Mouse (Mus musculus): ENCODE measurements around the gene Tram2. TPM values are rescaled to one million over a fixed set of nuclear protein-coding genes. Genes with fewer than 3 reads are reported as not detected.
A peak's percentile ranks its signal among the peaks of the same experiment; 100 is the strongest.

The Tram2 gene
- polyA plus RNA-seq, 1 experiment from 2014 or later = 9.1 TPM

DNA sequence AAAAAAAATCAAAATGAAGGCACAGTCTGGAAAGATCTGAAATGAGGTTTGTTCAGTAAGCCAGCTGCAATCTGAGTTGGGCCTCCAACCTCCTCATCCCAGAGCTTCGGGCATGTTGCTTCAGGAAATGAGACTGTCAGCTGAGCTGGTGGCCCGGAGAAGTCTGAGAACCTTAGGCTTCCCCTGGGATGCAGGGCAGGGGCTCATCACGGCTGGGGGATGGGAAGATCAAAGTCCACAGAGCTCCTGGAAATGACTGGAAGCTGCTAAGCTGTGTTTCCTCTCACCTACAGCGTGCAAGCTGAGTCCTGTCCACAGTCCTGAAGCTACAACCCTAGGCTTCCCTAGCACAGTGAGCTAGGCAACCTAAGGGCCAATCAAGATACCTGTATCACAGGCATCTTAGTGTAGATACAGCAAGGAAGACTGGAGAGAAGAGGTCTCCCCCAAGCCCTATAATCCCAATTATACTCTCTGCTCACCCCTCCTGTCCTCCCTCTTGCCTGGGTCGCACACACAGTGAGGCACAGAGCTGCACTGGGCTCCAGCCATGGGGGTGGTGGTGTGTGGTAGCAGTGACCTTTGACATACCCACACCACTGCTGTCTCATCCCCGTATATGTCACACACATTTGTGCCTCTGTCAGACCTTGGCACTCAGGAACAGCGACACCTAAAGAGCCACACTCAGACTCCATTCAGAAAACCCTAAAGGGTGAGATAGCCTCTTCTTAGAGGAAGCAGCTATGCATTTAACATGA lies 70.9 kb downstream of the Tram2 start:
- H3K36me3 ChIP-seq = peaks cover 78% of the 10 kb centered on the region
- H3K4me2 ChIP-seq = no peak overlapping the region
- H3K9me3 ChIP-seq = no peaks in the 10 kb centered on the region
- 67% methylated on average over 7 of the region's 7 CpGs for WGBS
- no peak overlapping the region for H3K9ac ChIP-seq
- ATAC-seq (ENCODE audit: insufficient number of reproducible peaks, insufficient read depth, low FRiP score, low TSS enrichment, low read depth) = no peak
- peaks cover 14% of the 10 kb centered on the region; the same call in 1 of the 2 replicates for H3K4me1 ChIP-seq
- H3K4me3 ChIP-seq = no peak overlapping the region
- no peak overlapping the region for H3K27ac ChIP-seq
- H3K27me3 ChIP-seq = no peaks in the 10 kb centered on the region

DNA sequence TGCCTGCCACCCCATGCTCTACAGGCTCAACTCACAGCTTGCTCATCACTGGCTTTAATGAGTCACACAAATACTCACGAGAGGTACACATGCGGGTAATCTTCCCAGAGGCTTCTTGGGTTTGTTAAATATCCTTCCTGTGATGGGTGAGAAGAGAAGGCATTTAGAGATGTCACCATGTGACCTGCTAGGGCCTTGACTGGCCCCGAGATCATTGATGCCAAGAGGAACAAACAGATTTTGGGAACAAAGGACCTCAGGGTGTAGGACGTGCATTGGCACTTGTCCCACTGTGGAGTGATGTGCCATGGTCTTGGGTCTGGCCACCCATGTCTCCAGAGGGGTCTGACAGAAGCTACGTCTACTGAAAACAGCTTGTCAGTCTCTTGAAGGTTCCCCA lies 72.3 kb downstream of the Tram2 start:
- H3K4me2 ChIP-seq = no peak overlapping the region
- no peak for ATAC-seq (ENCODE audit: insufficient number of reproducible peaks, insufficient read depth, low FRiP score, low TSS enrichment, low read depth)
- WGBS = 87% methylated on average over 5 of the region's 5 CpGs
- no peak overlapping the region for H3K27ac ChIP-seq
- peaks cover 76% of the 10 kb centered on the region for H3K36me3 ChIP-seq
- no peaks in the 10 kb centered on the region for H3K9me3 ChIP-seq
- peaks cover 13% of the 10 kb centered on the region; the same call in 1 of the 2 replicates for H3K4me1 ChIP-seq
- H3K4me3 ChIP-seq = no peak overlapping the region
- no peaks in the 10 kb centered on the region for H3K27me3 ChIP-seq
- no peak overlapping the region for H3K9ac ChIP-seq

DNA sequence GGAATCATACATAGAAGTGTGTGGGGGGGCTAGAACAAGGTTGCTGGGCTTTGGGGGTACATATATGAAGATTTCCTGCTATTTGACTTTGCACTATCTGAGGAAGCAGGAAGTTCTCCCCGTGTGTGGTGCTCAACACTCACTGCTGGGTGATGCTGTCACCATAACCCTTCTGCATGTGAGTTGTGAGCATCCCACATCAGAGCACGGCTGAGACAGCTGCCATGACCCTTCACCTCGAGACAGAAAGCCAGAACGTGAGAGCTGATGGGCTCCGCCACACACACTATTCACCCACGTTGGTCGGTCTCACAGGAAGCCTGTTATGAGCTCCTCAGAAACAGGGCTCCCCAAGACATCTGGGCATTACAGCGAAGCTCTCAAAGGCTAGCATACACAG lies 74.4 kb downstream of the Tram2 start:
- H3K4me1 ChIP-seq = no peaks in the 10 kb centered on the region
- 89% methylated on average over 8 of the region's 8 CpGs for WGBS
- no peak overlapping the region for H3K27ac ChIP-seq
- peaks cover 78% of the 10 kb centered on the region for H3K36me3 ChIP-seq
- no peaks in the 10 kb centered on the region for H3K27me3 ChIP-seq
- H3K9ac ChIP-seq = no peak overlapping the region
- ATAC-seq (ENCODE audit: insufficient number of reproducible peaks, insufficient read depth, low FRiP score, low TSS enrichment, low read depth) = no peak
- no peak overlapping the region for H3K4me3 ChIP-seq
- no peak overlapping the region for H3K4me2 ChIP-seq
- H3K9me3 ChIP-seq = no peaks in the 10 kb centered on the region

DNA sequence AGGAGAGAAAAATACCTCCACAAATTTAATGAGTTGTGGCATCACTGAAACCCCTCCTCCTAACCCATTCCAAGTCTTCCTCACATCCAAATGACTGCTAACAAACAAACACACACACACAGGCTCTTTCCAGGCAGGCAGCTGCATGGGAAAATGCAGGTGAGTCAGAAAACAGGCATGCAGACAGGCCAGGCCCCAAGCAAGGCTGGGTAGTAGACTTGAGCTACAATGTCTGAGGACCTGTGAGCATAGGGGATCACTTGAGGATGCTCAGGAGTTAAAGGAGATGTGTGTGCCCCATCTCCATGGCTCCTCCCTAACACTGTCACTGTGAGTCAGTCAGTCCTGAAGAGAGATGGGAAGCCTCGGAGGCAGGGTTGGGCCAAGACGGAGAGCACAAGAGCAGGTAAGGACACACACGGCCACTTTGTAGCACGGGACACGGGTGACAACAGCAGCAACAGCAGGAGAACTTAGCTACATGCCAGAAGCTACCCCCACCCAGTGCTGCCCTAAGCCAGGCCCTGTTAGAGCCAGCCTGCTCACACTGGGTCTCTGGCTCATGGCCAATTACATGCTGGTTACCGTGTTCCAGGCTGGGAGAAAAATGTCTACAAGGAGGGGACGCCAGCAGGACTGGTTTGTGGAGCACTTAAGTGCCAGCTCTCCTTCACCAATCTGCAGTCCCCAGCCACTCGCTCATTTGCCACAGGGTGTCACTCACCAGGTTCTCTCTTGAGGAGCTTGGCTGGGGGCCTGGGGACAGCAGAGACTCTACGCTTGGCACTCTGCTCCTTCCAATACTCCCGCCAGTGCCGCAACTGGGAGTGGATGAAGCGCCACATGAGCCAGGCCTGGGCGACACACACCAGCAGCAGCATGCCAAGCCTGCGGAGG lies 76.5 kb downstream of the Tram2 start:
- peaks cover 81% of the 10 kb centered on the region for H3K36me3 ChIP-seq
- WGBS = 89% methylated on average over 14 of the region's 14 CpGs
- H3K4me2 ChIP-seq = no peak overlapping the region
- H3K4me3 ChIP-seq = no peak overlapping the region
- no peak for ATAC-seq (ENCODE audit: insufficient number of reproducible peaks, insufficient read depth, low FRiP score, low TSS enrichment, low read depth)
- no peak overlapping the region for H3K27ac ChIP-seq
- H3K27me3 ChIP-seq = no peaks in the 10 kb centered on the region
- H3K9ac ChIP-seq = peak overlapping the region; percentile 36; the same call in 1 of the 2 replicates
- peaks cover 5% of the 10 kb centered on the region for H3K4me1 ChIP-seq
- H3K9me3 ChIP-seq = no peaks in the 10 kb centered on the region

DNA sequence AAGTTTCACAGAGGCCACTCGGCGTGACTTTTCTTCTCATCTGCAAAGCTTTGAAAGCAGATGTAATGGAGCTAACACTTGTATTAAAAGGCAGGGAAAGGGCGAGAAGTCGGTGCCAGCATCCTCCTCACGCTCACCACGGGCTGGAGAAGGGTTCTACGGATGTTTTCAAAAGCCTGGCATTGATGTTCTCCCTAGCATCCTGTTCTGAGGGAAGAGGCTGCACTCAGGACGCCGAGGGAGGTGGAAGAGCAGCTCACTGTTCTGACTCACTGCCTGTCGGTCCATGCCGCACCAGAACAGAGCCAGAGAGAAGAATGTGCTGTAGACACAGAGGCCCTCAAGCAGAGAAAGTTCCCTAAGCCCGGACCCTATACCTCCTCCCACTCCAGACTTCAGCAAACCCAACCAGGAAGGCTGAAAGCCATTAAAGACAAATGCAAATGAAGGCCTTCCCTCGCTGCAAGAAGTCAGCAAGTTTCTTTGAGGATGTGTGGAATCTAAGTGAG lies 81.1 kb downstream of the Tram2 start:
- ATAC-seq (ENCODE audit: insufficient number of reproducible peaks, insufficient read depth, low FRiP score, low TSS enrichment, low read depth) = no peak
- H3K9me3 ChIP-seq = no peaks in the 10 kb centered on the region
- H3K4me2 ChIP-seq = no peak overlapping the region
- no peak overlapping the region for H3K9ac ChIP-seq
- H3K27ac ChIP-seq = peak overlapping the region; percentile 75
- H3K27me3 ChIP-seq = no peaks in the 10 kb centered on the region
- H3K4me3 ChIP-seq = no peak overlapping the region
- WGBS = 47% methylated on average over 13 of the region's 13 CpGs
- H3K36me3 ChIP-seq = peaks cover 42% of the 10 kb centered on the region
- peaks cover 24% of the 10 kb centered on the region for H3K4me1 ChIP-seq

DNA sequence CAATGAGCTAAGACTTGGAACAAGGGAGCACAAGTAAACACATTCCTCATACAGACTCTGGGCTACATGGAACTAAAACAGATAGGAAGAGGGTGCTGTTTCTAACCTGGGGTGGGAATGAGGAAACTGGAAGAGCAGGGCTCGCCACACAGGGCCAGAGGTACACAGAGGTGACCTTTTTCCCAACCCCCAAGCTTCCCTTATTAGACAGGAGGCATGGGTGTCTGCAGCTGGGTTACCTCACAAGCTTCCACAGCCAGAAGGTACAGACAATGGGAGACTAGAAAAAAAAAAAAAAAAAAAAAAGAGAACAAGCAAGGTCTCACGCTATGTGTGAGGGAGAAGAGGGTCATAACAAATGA lies 81.7 kb downstream of the Tram2 start:
- Histone ChIP-seq H3K9me3 (no peaks in the 10 kb centered on the region), H3K36me3 (peaks cover 36% of the 10 kb centered on the region), H3K4me3 (no peak overlapping the region), H3K9ac (no peak overlapping the region), H3K27ac (no peak overlapping the region), H3K4me1 (peaks cover 24% of the 10 kb centered on the region), H3K4me2 (no peak overlapping the region), H3K27me3 (no peaks in the 10 kb centered on the region)
- ATAC-seq (ENCODE audit: insufficient number of reproducible peaks, insufficient read depth, low FRiP score, low TSS enrichment, low read depth) = no peak
- 70% methylated on average over 2 of the region's 2 CpGs for WGBS

DNA sequence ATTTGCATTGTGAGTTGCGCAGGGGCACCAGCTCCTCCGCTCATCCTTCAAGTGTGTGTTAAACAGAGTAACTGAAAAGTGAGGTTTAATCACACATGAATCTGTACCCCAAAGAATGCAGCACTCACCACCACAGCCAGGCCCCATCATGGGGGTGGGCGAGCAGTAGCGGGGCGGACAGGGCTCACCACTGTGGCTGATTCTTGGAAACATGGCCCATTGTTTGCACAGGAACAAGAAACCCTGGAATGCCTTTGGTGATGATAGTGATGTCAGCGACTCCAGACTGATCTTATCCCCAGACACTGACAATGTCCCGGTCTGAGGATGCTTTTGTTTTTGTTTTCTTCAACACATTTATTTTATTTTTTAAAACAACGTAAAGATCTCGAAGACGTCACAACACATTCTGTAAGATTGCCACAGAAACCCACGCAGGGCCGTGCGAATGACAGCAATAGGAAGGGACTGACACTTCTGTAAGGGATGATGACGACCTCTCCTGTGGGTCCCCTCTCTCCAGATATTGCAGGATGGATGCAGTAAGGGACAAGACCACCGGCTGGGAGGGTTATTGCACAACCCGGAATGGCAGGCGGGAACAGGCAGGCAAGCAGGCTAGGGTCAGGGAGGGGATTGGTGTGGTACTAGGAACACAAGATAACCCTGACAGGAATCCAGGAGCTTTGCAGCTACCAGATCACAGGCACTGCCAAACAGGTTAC lies 82.3 kb downstream of the Tram2 start:
- ATAC-seq (ENCODE audit: insufficient number of reproducible peaks, insufficient read depth, low FRiP score, low TSS enrichment, low read depth) = no peak
- H3K27ac ChIP-seq = no peak overlapping the region
- WGBS = 61% methylated on average over 17 of the region's 17 CpGs

DNA sequence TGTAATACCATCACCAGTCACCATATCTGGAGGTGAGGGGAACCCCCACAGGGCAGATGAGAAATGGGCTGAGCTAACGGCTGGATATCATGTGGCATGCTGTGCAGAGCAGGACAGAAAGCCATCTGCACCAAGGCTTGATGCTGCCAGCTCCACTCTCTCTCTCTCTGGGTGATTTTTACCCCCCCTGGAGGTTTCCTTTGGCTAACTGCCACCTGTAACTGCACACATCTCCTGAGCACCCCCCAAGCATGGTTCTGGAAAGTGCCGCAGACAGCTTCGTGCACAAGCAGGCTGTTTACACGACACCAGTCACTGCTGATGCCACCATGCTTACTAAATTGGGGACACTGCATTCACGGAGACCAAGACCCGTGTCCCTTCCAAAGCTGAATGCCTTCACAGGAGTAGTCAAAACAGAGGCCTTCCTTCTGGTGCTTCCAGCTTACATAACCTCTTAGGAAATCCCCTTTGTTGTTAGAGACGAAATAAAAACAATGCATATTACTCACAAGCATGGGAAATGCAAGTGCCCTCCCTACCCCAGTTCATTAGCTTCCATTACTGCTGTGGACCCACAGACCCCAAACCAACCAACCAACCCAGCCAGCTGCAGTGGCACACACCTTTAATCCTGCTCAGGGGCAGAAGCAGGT lies 83.6 kb downstream of the Tram2 start:
- peaks cover 24% of the 10 kb centered on the region for H3K4me1 ChIP-seq
- no peak overlapping the region for H3K27ac ChIP-seq
- H3K36me3 ChIP-seq = peaks cover 21% of the 10 kb centered on the region
- no peak overlapping the region for H3K4me2 ChIP-seq
- no peaks in the 10 kb centered on the region for H3K9me3 ChIP-seq
- no peak overlapping the region for H3K9ac ChIP-seq
- 64% methylated on average over 7 of the region's 7 CpGs for WGBS
- H3K27me3 ChIP-seq = no peaks in the 10 kb centered on the region
- H3K4me3 ChIP-seq = no peak overlapping the region
- ATAC-seq (ENCODE audit: insufficient number of reproducible peaks, insufficient read depth, low FRiP score, low TSS enrichment, low read depth) = no peak

More for the DNA sequence above, 82.3 kb downstream of the Tram2 start:
- H3K9me3 ChIP-seq = no peaks in the 10 kb centered on the region
- no peak overlapping the region for H3K4me3 ChIP-seq
- no peaks in the 10 kb centered on the region for H3K27me3 ChIP-seq
- peaks cover 24% of the 10 kb centered on the region for H3K4me1 ChIP-seq
- no peak overlapping the region for H3K4me2 ChIP-seq
- H3K36me3 ChIP-seq = peaks cover 32% of the 10 kb centered on the region
- no peak overlapping the region for H3K9ac ChIP-seq

DNA sequence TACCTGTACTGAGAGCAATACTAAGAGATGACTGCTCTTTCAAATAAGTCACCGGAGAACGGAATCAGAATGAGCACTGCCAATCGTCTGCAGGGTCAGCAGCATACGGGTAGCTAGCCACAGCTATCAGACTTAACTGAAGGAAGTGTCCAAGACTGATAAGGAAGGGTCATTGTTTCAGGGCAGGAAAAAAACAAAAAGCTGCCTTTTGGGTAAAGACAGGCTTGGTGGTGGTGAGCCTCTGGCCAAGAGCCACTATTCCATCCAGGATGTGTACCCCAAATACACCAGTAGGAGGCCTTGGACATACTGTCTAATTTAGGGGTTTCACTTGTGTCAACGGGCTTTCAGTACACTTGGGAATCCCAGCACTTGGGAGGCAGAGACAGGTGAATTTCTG lies 84.7 kb downstream of the Tram2 start:
- H3K27ac ChIP-seq = no peak overlapping the region
- no peaks in the 10 kb centered on the region for H3K9me3 ChIP-seq
- H3K36me3 ChIP-seq = peaks cover 10% of the 10 kb centered on the region
- no peak overlapping the region for H3K4me3 ChIP-seq
- no peaks in the 10 kb centered on the region for H3K27me3 ChIP-seq
- no peak for ATAC-seq (ENCODE audit: insufficient number of reproducible peaks, insufficient read depth, low FRiP score, low TSS enrichment, low read depth)
- no peak overlapping the region for H3K4me2 ChIP-seq
- H3K9ac ChIP-seq = no peak overlapping the region
- 87% methylated on average over 5 of the region's 5 CpGs for WGBS
- peaks cover 24% of the 10 kb centered on the region for H3K4me1 ChIP-seq

DNA sequence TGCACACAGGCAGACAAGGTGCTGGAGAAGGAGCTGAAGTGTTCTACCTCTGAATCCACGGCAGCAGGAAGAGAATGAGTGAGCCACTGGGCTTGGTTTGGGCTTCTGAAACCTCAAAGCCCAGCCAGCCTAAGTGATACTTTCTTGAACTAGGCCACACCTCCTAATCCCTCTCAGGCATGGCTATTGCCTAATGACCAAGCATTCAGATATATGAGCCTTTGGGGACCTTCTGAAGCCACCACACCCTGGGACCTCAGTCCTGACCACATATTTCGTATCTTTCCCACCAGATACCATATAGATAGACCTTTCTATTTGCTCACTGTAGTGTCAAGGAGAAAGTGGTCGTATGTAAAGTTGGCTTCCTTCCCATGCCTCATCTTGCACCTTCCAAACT lies 85.3 kb downstream of the Tram2 start:
- H3K4me2 ChIP-seq = no peak overlapping the region
- no peak for ATAC-seq (ENCODE audit: insufficient number of reproducible peaks, insufficient read depth, low FRiP score, low TSS enrichment, low read depth)

More for the DNA sequence above, 85.3 kb downstream of the Tram2 start:
- no peak overlapping the region for H3K9ac ChIP-seq
- peaks cover 24% of the 10 kb centered on the region for H3K4me1 ChIP-seq
- peaks cover 3% of the 10 kb centered on the region; the same call in 1 of the 2 replicates for H3K36me3 ChIP-seq
- no peaks in the 10 kb centered on the region for H3K27me3 ChIP-seq
- H3K27ac ChIP-seq = no peak overlapping the region
- WGBS = 88% methylated on average over 3 of the region's 3 CpGs
- no peaks in the 10 kb centered on the region for H3K9me3 ChIP-seq
- H3K4me3 ChIP-seq = no peak overlapping the region

Data from embryonic facial prominence, embryonic 13.5 days (tissue).